ENCODE assay signal across 8 mouse cellular contexts in genomic region chr4:117485045-117485780, GRCm38 (mm10). TPM values are rescaled to one million over a fixed set of nuclear protein-coding genes. Genes with fewer than 3 reads are reported as not detected.
DNase-seq lines count a peak whose midpoint lies in the region; ATAC-seq and TF ChIP-seq lines count a peak whose summit lies in the region.

No protein-coding gene starts in this region.

- DNase-seq in lung, postnatal 4 days = no peak
- DNase-seq in testis, postnatal 14 days (ENCODE audit: low spot score) = no peak
- DNase-seq in right cerebral cortex, postnatal 25 days = no peak
- no peak for DNase-seq in kidney, postnatal 36 days

- no peak overlapping the region for H3K27ac ChIP-seq in lung, embryonic 15.5 days
- H3K27ac ChIP-seq in forebrain, embryonic 13.5 days = peak overlapping the region; percentile 31; the same call in 1 of the 2 replicates
- H3K27ac ChIP-seq in limb, embryonic 12.5 days = no peak overlapping the region; the same call in 1 of the 2 replicates
- no peak overlapping the region for H3K27ac ChIP-seq in small intestine, adult 2 months (ENCODE audit: insufficient read depth, low read depth, low read length)

- H3K4me1 ChIP-seq in lung, embryonic 15.5 days = peaks cover 17% of the 10 kb centered on the region
- peaks cover 15% of the 10 kb centered on the region for H3K4me1 ChIP-seq in forebrain, embryonic 13.5 days
- H3K4me1 ChIP-seq in limb, embryonic 12.5 days (replicated peaks) = peaks cover 56% of the 10 kb centered on the region
- peaks cover 3% of the 10 kb centered on the region for H3K4me1 ChIP-seq in small intestine, adult 2 months (ENCODE audit: control insufficient read depth, insufficient read depth, insufficient read length, low read length)

- no peak for TF ChIP-seq CTCF in small intestine, adult 2 months (IDR thresholded peaks at IDR 0.05; ENCODE audit: extremely low read depth, insufficient read length, insufficient replicate concordance, low read depth, low read length)

- no peak for TF ChIP-seq POLR2A in small intestine, adult 2 months (IDR thresholded peaks at IDR 0.05; ENCODE audit: low read depth, low read length)

- 38% methylated on average over 13 of the region's 13 CpGs for WGBS in lung, embryonic 15.5 days
- WGBS in forebrain, embryonic 13.5 days = 34% methylated on average over 13 of the region's 13 CpGs
- WGBS in limb, embryonic 12.5 days = 35% methylated on average over 13 of the region's 13 CpGs
- 44% methylated on average over 13 of the region's 13 CpGs for WGBS in small intestine, adult 2 months

- H3K27me3 ChIP-seq in lung, embryonic 15.5 days = peaks cover 86% of the 10 kb centered on the region
- H3K27me3 ChIP-seq in forebrain, embryonic 13.5 days = peaks cover 91% of the 10 kb centered on the region
- H3K27me3 ChIP-seq in limb, embryonic 12.5 days = peaks cover 56% of the 10 kb centered on the region
- peaks cover 36% of the 10 kb centered on the region for H3K27me3 ChIP-seq in small intestine, adult 2 months (ENCODE audit: control insufficient read depth, insufficient read depth, low read length)

- H3K9me3 ChIP-seq in lung, embryonic 15.5 days = no peaks in the 10 kb centered on the region
- no peaks in the 10 kb centered on the region for H3K9me3 ChIP-seq in forebrain, embryonic 13.5 days (replicated peaks)
- no peaks in the 10 kb centered on the region for H3K9me3 ChIP-seq in limb, embryonic 12.5 days

- peak overlapping the region; percentile 99 for H3K4me2 ChIP-seq in lung, embryonic 15.5 days
- H3K4me2 ChIP-seq in forebrain, embryonic 13.5 days = peak overlapping the region; percentile 90
- H3K4me2 ChIP-seq in limb, embryonic 12.5 days = peak overlapping the region; percentile 88

- H3K36me3 ChIP-seq in lung, embryonic 15.5 days = no peaks in the 10 kb centered on the region
- H3K36me3 ChIP-seq in forebrain, embryonic 13.5 days (ENCODE audit: poor library complexity, severe bottlenecking) = no peaks in the 10 kb centered on the region
- peaks cover 10% of the 10 kb centered on the region; the same call in 1 of the 2 replicates for H3K36me3 ChIP-seq in limb, embryonic 12.5 days
- no peaks in the 10 kb centered on the region for H3K36me3 ChIP-seq in small intestine, adult 2 months (ENCODE audit: control insufficient read depth, insufficient read depth, low read length)

- H3K9ac ChIP-seq in lung, embryonic 15.5 days = peak overlapping the region; percentile 48; the same call in 1 of the 2 replicates
- H3K9ac ChIP-seq in forebrain, embryonic 13.5 days = peak overlapping the region; percentile 59; the same call in 1 of the 2 replicates
- H3K9ac ChIP-seq in limb, embryonic 12.5 days (replicated peaks) = peak overlapping the region; percentile 59; the same call in 1 of the 2 replicates

- H3K4me3 ChIP-seq in lung, embryonic 15.5 days = peak overlapping the region; percentile 51
- peak overlapping the region; percentile 44 for H3K4me3 ChIP-seq in forebrain, embryonic 13.5 days
- H3K4me3 ChIP-seq in limb, embryonic 12.5 days (replicated peaks) = peak overlapping the region; percentile 49
- H3K4me3 ChIP-seq in small intestine, adult 2 months (ENCODE audit: low read depth, low read length) = peak overlapping the region; percentile 63; the same call in 1 of the 2 replicates

- ATAC-seq in lung, embryonic 15.5 days (ENCODE audit: borderline replicate concordance, extremely low read depth, low FRiP score, low TSS enrichment) = peak; percentile 36; the same call in 1 of the 2 replicates
- ATAC-seq in forebrain, embryonic 13.5 days = no peak; the same call in 1 of the 2 replicates
- no peak; the same call in 1 of the 2 replicates for ATAC-seq in limb, embryonic 12.5 days (ENCODE audit: insufficient number of reproducible peaks, insufficient read depth, low FRiP score, low TSS enrichment, low read depth)

RNA-seq across cellular contexts. Expression of gene Rnf220, which starts 11.6 kb away (rescaled TPM):
- 70.1 and 73.3 TPM in 2 replicates for polyA plus RNA-seq in lung, embryonic 15.5 days (2015; fragmentation: Nextera tagmentation; extraction: Ambion mirVana)
- 115 and 120 TPM in 2 replicates for polyA plus RNA-seq in forebrain, embryonic 13.5 days (2015; fragmentation: Nextera tagmentation; extraction: Ambion mirVana)
- polyA plus RNA-seq in limb, embryonic 12.5 days (2016; fragmentation: Nextera tagmentation; extraction: Ambion mirVana) = 112 and 119 TPM in 2 replicates
- 40.6 and 73.9 TPM in 2 replicates for polyA plus RNA-seq in small intestine, adult 2 months (2012; rRNA removed)
